Mouse (Mus musculus) lung, postnatal 10 days (tissue): ENCODE data around the gene Gpkow.
"Not testable (repeated sequence)": the region's sequence is repeated elsewhere in the genome, so short reads cannot be mapped to it uniquely, and the experiment has no call there.

Experiments used
- DNase-seq: peaks from one replicate; pipeline ENCODE4 v3.0.0; 2021

Gpkow gene

GRCm38 (mm10) chrX:7690486-7690885, 6.4 kb upstream of the Gpkow start:
- DNase-seq: peak; percentile 10

- DNase-seq: peak; percentile 53
Observed at GRCm38 (mm10) chrX:7692862-7693261, 4.1 kb upstream of the Gpkow start.

DNA sequence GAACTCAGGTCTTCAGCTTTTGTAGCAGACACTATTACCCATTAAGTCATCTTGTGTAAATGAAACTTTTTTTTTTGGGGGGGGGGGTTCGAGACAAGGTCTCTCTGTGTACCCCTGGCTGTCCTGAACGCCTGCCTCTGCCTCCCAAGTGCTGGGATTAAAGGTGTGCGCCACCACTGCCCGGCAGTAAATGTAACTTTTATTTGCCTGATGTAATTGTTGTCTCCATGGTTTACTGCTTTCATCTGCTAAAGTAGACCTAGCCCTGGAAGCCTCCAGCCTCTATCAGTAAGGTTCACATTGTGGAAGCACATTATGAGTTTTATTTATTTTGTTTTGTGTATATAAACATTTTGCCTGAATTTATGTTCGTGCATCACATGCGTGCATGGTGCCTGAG, 411 bp upstream of the Gpkow start:
- no peak for DNase-seq

DNA sequence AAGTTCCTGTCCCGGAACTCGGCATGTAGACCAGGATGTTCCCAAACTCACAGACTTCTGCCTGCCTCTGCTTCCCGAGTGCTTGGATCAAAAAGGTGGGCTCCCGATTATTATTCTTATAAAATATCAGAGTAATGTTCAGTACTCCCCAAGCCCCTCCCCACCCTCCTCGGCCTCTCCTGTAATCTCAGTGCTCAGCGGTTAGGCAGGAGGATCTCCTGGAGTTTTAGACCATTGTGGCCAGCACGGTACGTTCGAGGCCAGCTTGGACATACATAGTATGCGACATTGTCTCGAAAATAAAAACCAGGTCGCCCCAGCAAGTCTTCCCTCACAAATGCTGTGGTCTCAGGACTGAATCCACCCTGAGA, 16.8 kb downstream of the Gpkow start:
- not testable (repeated sequence) for DNase-seq

DNA sequence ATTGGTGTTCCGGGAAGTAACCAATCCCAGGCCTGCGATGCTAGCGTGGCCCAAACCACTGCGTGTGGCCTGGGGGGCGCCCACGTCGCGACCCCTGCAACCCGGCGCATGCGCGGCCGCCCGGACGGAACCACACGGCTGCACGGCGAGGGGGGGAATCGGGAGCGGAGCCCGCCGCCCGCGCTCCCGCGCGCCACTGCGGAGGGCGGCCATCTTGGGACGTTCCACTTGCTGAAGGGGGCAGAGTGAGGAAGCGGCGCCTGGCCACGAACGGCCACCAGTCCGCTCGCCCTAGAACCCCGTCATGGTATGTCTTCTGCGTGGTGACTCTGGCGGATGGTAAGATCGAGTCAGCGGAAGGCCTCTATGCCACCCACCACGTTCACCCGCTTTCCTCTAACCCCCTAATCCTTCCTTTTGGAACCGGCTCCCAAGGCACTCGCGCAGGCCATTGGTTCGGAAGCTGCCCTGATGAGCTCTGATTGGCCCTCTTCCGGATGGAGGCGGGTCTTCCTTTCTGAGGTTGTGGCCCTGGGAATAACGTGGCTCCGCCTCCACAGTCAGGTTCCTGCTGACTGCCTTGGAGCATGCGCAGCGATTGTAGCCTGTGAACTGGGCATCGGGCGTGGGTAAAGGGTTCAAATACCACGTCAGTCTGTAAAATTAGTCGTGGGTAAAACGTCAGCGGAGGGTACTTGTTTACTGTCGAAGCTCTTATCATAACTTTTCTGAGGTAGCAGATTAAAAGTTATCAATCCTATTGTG, 17.4 kb downstream of the Gpkow start, which contains the start of gene Wdr45:
TSS of gene Wdr45 (plus strand) at position 199 of the 765 bp plus-strand sequence.
- peak; percentile 97 for DNase-seq

- DNase-seq: not testable (repeated sequence)
Observed at GRCm38 (mm10) chrX:7716058-7716457, 19.1 kb downstream of the Gpkow start.

DNA sequence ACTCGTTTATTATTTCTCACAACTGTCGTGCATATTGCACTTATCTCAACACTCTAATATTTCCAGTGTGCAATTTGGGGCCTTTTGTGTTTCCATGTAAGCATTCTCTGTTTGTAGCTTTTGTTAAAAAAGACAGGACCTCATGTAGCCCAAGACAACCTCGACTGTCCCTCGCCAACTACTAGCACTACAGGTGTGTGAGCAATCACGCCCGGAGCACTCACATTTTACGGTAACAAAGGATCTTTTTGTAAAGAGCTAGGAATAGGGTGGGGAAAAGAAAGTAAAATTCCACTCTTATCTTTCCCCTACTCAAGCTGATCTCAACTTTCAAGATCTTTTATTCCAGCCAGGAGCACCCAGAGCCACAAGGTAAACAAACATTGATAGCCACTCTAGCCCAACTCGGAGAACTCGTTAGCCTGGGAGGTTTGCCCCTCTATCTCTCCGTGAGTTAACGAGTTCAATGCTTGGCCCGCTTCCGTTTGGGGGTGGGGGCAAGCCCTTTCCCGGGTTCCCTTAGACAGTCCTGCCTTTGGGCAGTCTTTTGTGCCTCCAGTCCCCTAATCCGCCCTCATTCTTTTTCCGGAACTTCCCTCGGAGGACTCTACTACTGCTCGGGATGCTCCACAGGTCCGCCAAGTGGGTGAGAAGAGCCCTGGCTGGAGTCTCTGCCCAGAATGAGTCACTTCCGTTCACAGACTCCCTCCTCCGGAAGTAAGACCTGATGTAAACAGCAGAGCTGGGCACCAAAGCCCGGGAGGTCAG, 24.8 kb downstream of the Gpkow start, which contains the start of gene Gm45208:
TSS of gene Gm45208 (plus strand) at position 732 of the 768 bp plus-strand sequence.
- DNase-seq: peak; percentile 82

DNA sequence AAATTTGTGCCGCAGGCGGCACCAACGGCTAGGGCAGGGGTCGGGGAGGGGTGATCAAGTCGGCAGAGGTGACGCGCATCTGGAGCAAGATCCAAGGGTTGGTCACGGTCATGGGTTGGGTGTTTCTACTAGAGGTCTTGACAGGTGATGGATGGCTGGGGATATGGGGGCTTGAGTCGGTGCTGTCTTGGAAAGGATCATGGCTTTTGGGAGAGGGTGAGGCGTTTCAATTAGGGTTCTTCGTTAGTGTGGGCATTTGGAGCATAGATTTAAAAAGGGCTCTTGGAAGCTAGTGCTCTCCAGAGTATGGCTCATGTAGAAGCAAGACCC, 25.3 kb downstream of the Gpkow start:
- DNase-seq: no peak

- DNase-seq: no peak
Observed at GRCm38 (mm10) chrX:7722691-7723090, 25.8 kb downstream of the Gpkow start.

- DNase-seq: no peak
Observed at GRCm38 (mm10) chrX:7724135-7724534, 27.2 kb downstream of the Gpkow start.

DNA sequence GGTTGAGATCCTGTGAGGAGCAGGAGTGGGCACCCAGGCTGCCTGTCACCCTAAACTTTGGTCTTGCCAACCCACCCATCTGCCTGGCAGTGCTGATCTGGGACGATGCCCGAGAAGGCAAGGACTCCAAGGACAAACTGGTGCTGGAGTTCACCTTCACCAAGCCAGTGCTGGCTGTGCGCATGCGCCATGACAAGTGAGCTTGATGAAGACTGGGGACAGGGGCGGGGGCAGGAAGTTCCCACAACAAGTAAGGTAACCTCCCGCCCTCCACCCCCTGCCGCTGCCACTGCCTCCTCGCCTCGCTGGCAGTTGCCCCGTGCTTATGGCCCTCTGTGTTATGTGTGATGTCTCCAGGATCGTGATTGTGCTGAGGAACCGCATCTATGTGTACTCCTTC, 28.9 kb downstream of the Gpkow start:
- DNase-seq: no peak

GRCm38 (mm10) chrX:7727176-7727575, 30.2 kb downstream of the Gpkow start:
- no peak for DNase-seq

DNA sequence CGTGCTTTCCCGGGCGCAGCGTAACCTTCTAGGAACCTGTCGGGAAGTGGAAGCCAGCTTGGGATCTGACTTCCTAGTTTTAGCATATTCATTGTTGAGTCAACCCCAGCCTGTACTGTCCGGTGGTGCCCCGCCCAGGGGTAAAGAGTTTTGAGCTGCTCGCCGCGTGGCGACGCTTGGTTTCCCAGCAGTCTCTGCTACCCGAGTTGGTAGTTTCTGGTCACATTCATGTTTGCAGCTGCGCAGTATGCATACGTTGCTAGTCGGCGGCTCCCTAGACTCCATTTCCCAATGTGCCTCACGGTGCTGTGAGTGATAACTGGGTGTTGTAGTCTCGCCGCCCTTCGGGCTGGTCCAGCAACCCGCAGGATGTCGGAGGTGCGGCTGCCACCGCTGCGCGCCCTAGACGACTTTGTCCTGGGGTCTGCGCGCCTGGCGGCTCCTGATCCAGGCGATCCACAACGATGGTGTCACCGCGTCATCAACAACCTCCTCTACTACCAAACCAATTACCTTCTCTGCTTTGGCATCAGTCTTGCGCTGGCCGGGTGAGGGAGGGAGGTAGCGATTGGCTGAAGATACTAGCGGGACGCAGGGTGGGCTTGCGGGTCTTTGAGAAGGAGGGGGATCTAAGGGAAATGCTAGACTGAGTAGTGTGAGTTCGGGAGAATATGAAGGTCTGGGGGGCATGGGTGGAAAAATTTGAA, 31.4 kb downstream of the Gpkow start, which contains the start of gene Praf2:
TSS of gene Praf2 (plus strand) at position 225 of the 707 bp plus-strand sequence.
- peak; percentile 85 for DNase-seq

GRCm38 (mm10) chrX:7728922-7729265, 32.0 kb downstream of the Gpkow start:
- no peak for DNase-seq

- DNase-seq: peak; percentile 86
Observed at GRCm38 (mm10) chrX:7733571-7734156, 36.7 kb downstream of the Gpkow start.

DNA sequence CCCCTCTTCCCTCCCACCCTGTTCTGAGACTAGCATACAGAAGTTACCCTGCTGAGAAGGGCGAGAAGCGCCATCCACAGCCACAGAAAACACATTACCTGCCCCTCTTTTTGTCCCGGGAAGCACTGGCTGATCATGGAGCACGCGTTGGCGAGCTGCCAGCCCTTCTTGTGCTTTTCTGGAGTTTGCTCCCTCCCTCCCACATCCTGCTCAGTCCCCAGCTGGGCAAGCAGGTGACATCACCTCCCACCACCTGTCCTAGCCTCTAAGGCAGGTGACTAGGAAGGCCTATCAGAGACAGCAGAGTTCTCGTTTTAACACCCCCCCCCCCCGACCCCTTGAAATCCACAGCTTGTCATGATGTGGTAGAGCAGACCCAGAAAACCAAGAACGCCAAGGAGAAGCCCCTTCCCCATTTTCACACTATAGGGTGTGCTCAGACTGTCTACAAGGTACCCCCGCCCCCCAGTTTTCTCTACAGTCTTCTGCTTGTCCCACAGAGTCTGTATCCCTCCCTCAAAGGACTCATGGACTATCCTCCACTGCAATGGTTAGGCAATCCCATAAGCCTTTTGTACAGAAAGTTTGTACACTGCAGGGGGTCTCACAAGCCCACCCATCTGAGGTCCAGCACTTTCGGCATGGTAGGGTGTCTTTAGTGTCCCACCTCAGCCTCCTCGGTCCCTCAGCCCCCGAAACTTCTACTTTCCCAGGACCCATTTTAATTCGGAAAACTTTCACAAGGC, 42.6 kb downstream of the Gpkow start:
- peak; percentile 55 for DNase-seq

DNA sequence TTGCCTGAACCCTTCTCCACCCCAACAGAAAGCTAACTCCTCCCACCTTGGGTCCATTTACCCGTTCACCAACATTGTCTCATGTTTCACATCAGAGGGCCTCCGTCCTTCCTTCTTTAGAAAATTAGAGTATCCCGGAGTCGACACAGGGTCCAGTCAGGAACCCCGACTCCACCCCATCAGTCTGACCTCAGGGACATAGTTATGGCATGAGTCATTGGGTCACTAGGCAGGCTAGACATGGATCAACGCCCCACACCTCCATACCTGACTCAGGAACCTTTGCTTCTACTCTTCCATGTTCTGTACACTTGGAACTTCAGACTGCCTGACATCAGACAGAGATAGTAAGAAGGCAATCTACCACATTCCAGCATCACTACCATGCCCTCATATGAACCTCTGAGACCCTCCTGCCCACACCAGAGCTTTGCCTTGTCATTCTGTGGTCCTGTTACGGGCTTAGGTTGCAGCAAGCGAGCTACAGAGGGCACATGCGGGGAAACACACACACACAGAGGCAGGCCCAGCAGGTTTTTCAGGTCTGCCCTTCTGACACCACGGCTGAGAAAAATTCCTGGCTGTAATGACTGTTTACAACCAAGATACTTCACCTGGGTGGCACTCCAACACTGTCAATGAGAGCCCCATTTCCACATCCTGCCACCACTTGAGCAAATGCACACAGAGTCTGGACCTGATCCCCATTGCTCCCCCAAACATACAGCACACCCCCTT, 43.3 kb downstream of the Gpkow start:
- DNase-seq: peak; percentile 42

GRCm38 (mm10) chrX:7741103-7741502, 44.2 kb downstream of the Gpkow start:
- peak; percentile 27 for DNase-seq

- DNase-seq: no peak
Observed at GRCm38 (mm10) chrX:7743470-7743869, 46.5 kb downstream of the Gpkow start.

- DNase-seq: no peak
Observed at GRCm38 (mm10) chrX:7744940-7745339, 48.0 kb downstream of the Gpkow start.

GRCm38 (mm10) chrX:7745429-7745828, 48.5 kb downstream of the Gpkow start:
- DNase-seq: no peak
